ENCODE assay signal across 8 mouse cellular contexts in the genomic region with DNA sequence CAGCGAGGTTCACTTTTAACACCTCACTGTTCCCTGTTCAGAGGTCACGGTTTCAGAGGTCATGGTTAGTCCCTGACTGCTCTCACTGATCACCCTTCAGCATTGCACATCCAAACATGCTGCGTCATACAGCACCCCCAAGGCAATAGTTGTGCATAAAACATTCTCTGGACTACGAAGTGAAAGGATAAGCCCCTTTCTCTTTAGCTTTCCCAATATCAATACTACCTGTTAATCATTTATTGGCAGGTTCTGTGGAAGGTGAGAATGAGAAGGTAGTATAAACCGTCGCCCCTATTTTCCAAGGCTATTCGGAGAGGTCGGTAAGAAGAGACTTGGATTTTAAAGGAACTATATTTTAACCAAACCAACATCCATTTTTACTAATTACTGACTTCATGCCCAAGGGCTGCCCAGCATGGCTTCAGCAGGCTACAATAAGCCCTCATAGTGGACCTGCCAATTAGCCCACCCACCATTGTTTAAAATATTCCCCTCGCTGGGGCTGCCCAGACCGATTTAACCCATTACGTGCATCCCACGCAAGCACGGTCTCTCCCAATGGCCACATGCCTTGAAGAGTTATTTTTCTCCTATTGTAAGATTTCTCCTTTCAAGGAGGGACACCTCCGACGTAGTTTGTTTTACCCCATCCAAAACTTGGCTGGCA. TPM values are rescaled to one million over a fixed set of nuclear protein-coding genes. Genes with fewer than 3 reads are reported as not detected.
DNase-seq lines count a peak whose midpoint lies in the region; ATAC-seq lines count a peak whose summit lies in the region.

No protein-coding gene starts in this region.

- H3K4me1 ChIP-seq in heart, embryonic 13.5 days: peaks cover 6% of the 10 kb centered on the region
- H3K4me1 ChIP-seq in forebrain, embryonic 11.5 days (replicated peaks; ENCODE audit: control insufficient read depth, insufficient read depth, low read length): no peaks in the 10 kb centered on the region; the same call in 1 of the 2 replicates
- 0 out of 2 replicates have a peak, but pooled peaks cover 3% of the 10 kb centered on the region for H3K4me1 ChIP-seq in kidney, embryonic 15.5 days
- 0 out of 2 replicates have a peak, but pooled peaks cover 2% of the 10 kb centered on the region for H3K4me1 ChIP-seq in midbrain, embryonic 11.5 days (ENCODE audit: control insufficient read depth, insufficient read depth, low read length)

- H3K36me3 ChIP-seq in heart, embryonic 13.5 days: 0 out of 2 replicates have a peak, but pooled peaks cover 4% of the 10 kb centered on the region
- no peaks in the 10 kb centered on the region for H3K36me3 ChIP-seq in forebrain, embryonic 11.5 days (ENCODE audit: control insufficient read depth, insufficient read depth, low read length)
- peaks cover 5% of the 10 kb centered on the region; the same call in 1 of the 2 replicates for H3K36me3 ChIP-seq in kidney, embryonic 15.5 days
- H3K36me3 ChIP-seq in midbrain, embryonic 11.5 days (ENCODE audit: control insufficient read depth, insufficient read depth, low read length): no peaks in the 10 kb centered on the region

- H3K9ac ChIP-seq in heart, embryonic 13.5 days: peak overlapping the region; percentile 89
- peak overlapping the region; percentile 71 for H3K9ac ChIP-seq in forebrain, embryonic 11.5 days (ENCODE audit: low read length)
- H3K9ac ChIP-seq in kidney, embryonic 15.5 days: peak overlapping the region; percentile 67
- H3K9ac ChIP-seq in midbrain, embryonic 11.5 days (ENCODE audit: low read length): peak overlapping the region; percentile 81

- peak overlapping the region; percentile 85 for H3K4me3 ChIP-seq in heart, embryonic 13.5 days
- H3K4me3 ChIP-seq in forebrain, embryonic 11.5 days (ENCODE audit: low read depth, low read length): peak overlapping the region; percentile 64
- peak overlapping the region; percentile 68 for H3K4me3 ChIP-seq in kidney, embryonic 15.5 days (replicated peaks)
- peak overlapping the region; percentile 61 for H3K4me3 ChIP-seq in midbrain, embryonic 11.5 days (ENCODE audit: low read depth, low read length)

- no peak for ATAC-seq in heart, embryonic 13.5 days (ENCODE audit: extremely low read depth, insufficient number of reproducible peaks, low FRiP score, low TSS enrichment)
- peak; percentile 89 for ATAC-seq in forebrain, embryonic 11.5 days (replicated peaks; ENCODE audit: low FRiP score)
- ATAC-seq in kidney, embryonic 15.5 days (replicated peaks; ENCODE audit: low FRiP score): peak; percentile 82
- peak; percentile 85 for ATAC-seq in midbrain, embryonic 11.5 days (ENCODE audit: low FRiP score)

- H3K27ac ChIP-seq in heart, embryonic 13.5 days (replicated peaks): peak overlapping the region; percentile 67
- H3K27ac ChIP-seq in forebrain, embryonic 11.5 days (ENCODE audit: low read depth, low read length): peak overlapping the region; percentile 70
- H3K27ac ChIP-seq in kidney, embryonic 15.5 days: peak overlapping the region; percentile 85
- H3K27ac ChIP-seq in midbrain, embryonic 11.5 days (ENCODE audit: low read depth, low read length): no peak overlapping the region; the same call in 1 of the 2 replicates

- H3K9me3 ChIP-seq in heart, embryonic 13.5 days: no peaks in the 10 kb centered on the region
- H3K9me3 ChIP-seq in forebrain, embryonic 11.5 days (ENCODE audit: control insufficient read depth, low read length): no peaks in the 10 kb centered on the region
- H3K9me3 ChIP-seq in kidney, embryonic 15.5 days (replicated peaks): no peaks in the 10 kb centered on the region
- no peaks in the 10 kb centered on the region for H3K9me3 ChIP-seq in midbrain, embryonic 11.5 days (ENCODE audit: control insufficient read depth, low read length)

- H3K27me3 ChIP-seq in heart, embryonic 13.5 days (replicated peaks): no peaks in the 10 kb centered on the region
- no peaks in the 10 kb centered on the region for H3K27me3 ChIP-seq in forebrain, embryonic 11.5 days (ENCODE audit: control insufficient read depth, insufficient read depth, low read length)
- H3K27me3 ChIP-seq in kidney, embryonic 15.5 days: no peaks in the 10 kb centered on the region
- H3K27me3 ChIP-seq in midbrain, embryonic 11.5 days (ENCODE audit: control insufficient read depth, insufficient read depth, low read length): no peaks in the 10 kb centered on the region

- 14% methylated on average over 15 of the region's 15 CpGs for WGBS in heart, embryonic 13.5 days
- 8% methylated on average over 15 of the region's 15 CpGs for WGBS in forebrain, embryonic 11.5 days
- 7% methylated on average over 15 of the region's 15 CpGs for WGBS in kidney, embryonic 15.5 days
- WGBS in midbrain, embryonic 11.5 days: 15% methylated on average over 15 of the region's 15 CpGs

- DNase-seq in heart, adult 11 months: no peak
- peak; percentile 55 for DNase-seq in adrenal gland, postnatal 10 days
- DNase-seq in forebrain, embryonic 11.5 days (ENCODE audit: low spot score): no peak
- DNase-seq in midbrain, embryonic 11.5 days (ENCODE audit: low spot score, missing footprints): peak; percentile 86
- DNase-seq in thymus, adult 18-20 months: no peak
- no peak for DNase-seq in left cerebral cortex, adult 11 months (ENCODE audit: low spot score)

- peak overlapping the region; percentile 93 for H3K4me2 ChIP-seq in heart, embryonic 13.5 days
- peak overlapping the region; percentile 64 for H3K4me2 ChIP-seq in forebrain, embryonic 11.5 days (ENCODE audit: low read depth, low read length, severe bottlenecking)
- H3K4me2 ChIP-seq in kidney, embryonic 15.5 days: peak overlapping the region; percentile 77
- H3K4me2 ChIP-seq in midbrain, embryonic 11.5 days: peak overlapping the region; percentile 59

RNA-seq across cellular contexts. Expression of gene Nudt12, which starts 0.6 kb away (rescaled TPM):
- polyA plus RNA-seq in heart, embryonic 13.5 days (2015; fragmentation: Nextera tagmentation; extraction: Ambion mirVana): 5.3 and 5.7 TPM in 2 replicates
- 10 to 100 TPM; 41.3 to 44.5 TPM for total RNA-seq in adrenal gland, postnatal 10 days (2021)
- polyA plus RNA-seq in forebrain, embryonic 11.5 days (2014; fragmentation: Nextera tagmentation; extraction: Ambion mirVana): 8.3 and 9.7 TPM in 2 replicates
- polyA plus RNA-seq in kidney, embryonic 15.5 days (2015; fragmentation: Nextera tagmentation; extraction: Ambion mirVana): 7.6 and 9.5 TPM in 2 replicates
- 7.9 and 8.9 TPM in 2 replicates for polyA plus RNA-seq in midbrain, embryonic 11.5 days (2014; fragmentation: Nextera tagmentation; extraction: Ambion mirVana)

RNA-seq across cellular contexts. Expression of gene Pdzph1, which starts 21.4 kb away (rescaled TPM):
- not detected in 2 replicates for polyA plus RNA-seq in heart, embryonic 13.5 days (2015; fragmentation: Nextera tagmentation; extraction: Ambion mirVana)
- total RNA-seq in adrenal gland, postnatal 10 days (2021): under 1 TPM; 0.33 to 0.58 TPM
- 22.8 and 27.2 TPM in 2 replicates for polyA plus RNA-seq in forebrain, embryonic 11.5 days (2014; fragmentation: Nextera tagmentation; extraction: Ambion mirVana)
- not detected in 2 replicates for polyA plus RNA-seq in kidney, embryonic 15.5 days (2015; fragmentation: Nextera tagmentation; extraction: Ambion mirVana)
- 35.3 and 37.7 TPM in 2 replicates for polyA plus RNA-seq in midbrain, embryonic 11.5 days (2014; fragmentation: Nextera tagmentation; extraction: Ambion mirVana)

Comparison
In these comparisons a context has a peak if more than half of its experiments do, and no peak if none do; other contexts are left out.
1. DNase-seq: peak in adrenal gland, postnatal 10 days (single experiment) and midbrain, embryonic 11.5 days (single experiment); none in heart, adult 11 months (single experiment), forebrain, embryonic 11.5 days (single experiment), thymus, adult 18-20 months (0 of 2) and left cerebral cortex, adult 11 months (single experiment).
2. RNA of gene Pdzph1, which starts 21.4 kb away (polyA plus RNA-seq): 35.3 to 37.7 TPM in midbrain, embryonic 11.5 days and 22.8 to 27.2 TPM in forebrain, embryonic 11.5 days; not detected in heart, embryonic 13.5 days and not detected in kidney, embryonic 15.5 days; every median in the first group is over 10 times any median in the second.
3. Peak in every context shown above with its lines, with median percentiles within 50 percentile points of each other: H3K4me2 ChIP-seq, H3K4me3 ChIP-seq and H3K9ac ChIP-seq.